ENCODE assay signal across 13 mouse cellular contexts in the genomic region with DNA sequence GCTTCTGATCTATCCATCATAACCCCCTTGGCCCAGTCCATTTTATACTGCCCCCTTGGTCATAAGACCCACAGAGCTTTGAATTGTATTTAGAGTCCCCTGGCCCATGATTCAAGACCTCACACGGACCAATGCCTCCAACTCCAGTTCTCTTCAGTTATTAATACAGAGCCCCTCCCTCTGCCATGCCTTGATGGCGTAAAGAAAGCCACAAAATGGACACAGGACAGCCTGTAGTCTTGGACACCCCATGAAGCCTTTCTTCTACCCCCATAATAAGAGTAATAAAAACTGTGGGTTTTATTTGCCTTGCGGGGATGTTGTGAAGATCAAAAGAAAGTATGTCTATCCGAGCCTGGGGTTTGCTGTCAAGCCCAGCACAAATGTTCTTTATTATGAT. TPM values are rescaled to one million over a fixed set of nuclear protein-coding genes. Genes with fewer than 3 reads are reported as not detected.
DNase-seq lines count a peak whose midpoint lies in the region; ATAC-seq and TF ChIP-seq lines count a peak whose summit lies in the region.
"Had no signal": no experiment of that assay in that cellular context is flagged by ENCODE, and none has a peak within 500 bp of the region (broad histone marks: within the 10 kb centered on the region; RNA-seq: fewer than 3 reads in every experiment).

No protein-coding gene starts in this region.

- H3K9me3 ChIP-seq in heart, embryonic 12.5 days (replicated peaks), result no peaks in the 10 kb centered on the region
- no peaks in the 10 kb centered on the region for H3K9me3 ChIP-seq in kidney, postnatal 0 days (replicated peaks; ENCODE audit: low read length)
- H3K9me3 ChIP-seq in kidney, embryonic 14.5 days (ENCODE audit: control insufficient read depth, low read length), result no peaks in the 10 kb centered on the region
- no peaks in the 10 kb centered on the region for H3K9me3 ChIP-seq in neural tube, embryonic 13.5 days

- 0 out of 2 replicates have a peak overlapping the region, but pooled peaks have one; percentile 17 for H3K27ac ChIP-seq in heart, embryonic 12.5 days (ENCODE audit: poor library complexity, severe bottlenecking)
- H3K27ac ChIP-seq in kidney, postnatal 0 days, result peak overlapping the region; percentile 81
- H3K27ac ChIP-seq in kidney, embryonic 14.5 days (ENCODE audit: low read depth, low read length), result no peak overlapping the region
- H3K27ac ChIP-seq in neural tube, embryonic 13.5 days (replicated peaks), result peak overlapping the region; percentile 23; the same call in 1 of the 2 replicates

- ATAC-seq in heart, embryonic 12.5 days (ENCODE audit: insufficient number of reproducible peaks, low FRiP score), result no peak
- ATAC-seq in kidney, postnatal 0 days (replicated peaks; ENCODE audit: low FRiP score, low read depth), result no peak
- no peak for ATAC-seq in kidney, embryonic 14.5 days (ENCODE audit: low FRiP score, low TSS enrichment)
- no peak for ATAC-seq in neural tube, embryonic 13.5 days (ENCODE audit: low read depth)
- ATAC-seq in erythroid progenitor cell, adult 5-6 weeks (replicated peaks; ENCODE audit: low FRiP score, poor library complexity, severe bottlenecking), result no peak
- ATAC-seq: forebrain, embryonic 16.5 days had no signal

- 77% methylated on average over 4 of the region's 4 CpGs for WGBS in heart, embryonic 12.5 days
- WGBS in kidney, postnatal 0 days, result 67% methylated on average over 4 of the region's 4 CpGs
- WGBS in kidney, embryonic 14.5 days, result 68% methylated on average over 4 of the region's 4 CpGs
- 29% methylated on average over 4 of the region's 4 CpGs for WGBS in neural tube, embryonic 13.5 days

- no peak overlapping the region for H3K9ac ChIP-seq in heart, embryonic 12.5 days
- no peak overlapping the region for H3K9ac ChIP-seq in kidney, postnatal 0 days (ENCODE audit: low read depth, low read length)
- no peak overlapping the region for H3K9ac ChIP-seq in kidney, embryonic 14.5 days (ENCODE audit: low read depth, low read length)
- no peak overlapping the region for H3K9ac ChIP-seq in neural tube, embryonic 13.5 days

- H3K4me2 ChIP-seq in heart, embryonic 12.5 days, result no peak overlapping the region
- H3K4me2 ChIP-seq in kidney, postnatal 0 days (ENCODE audit: low read length), result no peak overlapping the region
- no peak overlapping the region for H3K4me2 ChIP-seq in kidney, embryonic 14.5 days (replicated peaks; ENCODE audit: low read depth, low read length)
- no peak overlapping the region for H3K4me2 ChIP-seq in neural tube, embryonic 13.5 days

- intact Hi-C loops in heart, postnatal 14 days (cut with DNase I), result loop anchor here (2.0 kb wide), 2 partner anchors 17 to 61 kb away; no protein-coding TSS in a partner anchor

- H3K36me3 ChIP-seq in heart, embryonic 12.5 days, result no peaks in the 10 kb centered on the region
- no peaks in the 10 kb centered on the region for H3K36me3 ChIP-seq in kidney, postnatal 0 days (ENCODE audit: insufficient read depth, low read length)
- H3K36me3 ChIP-seq in kidney, embryonic 14.5 days (ENCODE audit: control insufficient read depth, insufficient read depth, low read length), result no peaks in the 10 kb centered on the region
- no peaks in the 10 kb centered on the region for H3K36me3 ChIP-seq in neural tube, embryonic 13.5 days

- TF ChIP-seq CTCF in kidney, postnatal 0 days (IDR thresholded peaks at IDR 0.05; ENCODE audit: low read depth), result no peak

- peaks cover 19% of the 10 kb centered on the region for H3K4me1 ChIP-seq in heart, embryonic 12.5 days (replicated peaks)
- peaks cover 13% of the 10 kb centered on the region for H3K4me1 ChIP-seq in kidney, postnatal 0 days (replicated peaks; ENCODE audit: insufficient read depth, low read length)
- H3K4me1 ChIP-seq in kidney, embryonic 14.5 days (ENCODE audit: control insufficient read depth, insufficient read depth, low read length), result no peaks in the 10 kb centered on the region; the same call in 1 of the 2 replicates
- 0 out of 2 replicates have a peak, but pooled peaks cover 3% of the 10 kb centered on the region for H3K4me1 ChIP-seq in neural tube, embryonic 13.5 days (replicated peaks)

- DNase-seq in heart, postnatal 14 days, result no peak
- DNase-seq in kidney, postnatal 0 days (ENCODE audit: low spot score), result no peak
- no peak for DNase-seq in neural tube, embryonic 10.5 days (ENCODE audit: extremely low spot score, low spot score)
- DNase-seq: B cell, adult 2 months; cerebellum, adult 18-20 months; layer of hippocampus, adult 9-11 months; right cerebral cortex, postnatal 25 days; thymus, postnatal 36 days had no signal

- no peaks in the 10 kb centered on the region for H3K27me3 ChIP-seq in heart, embryonic 12.5 days (replicated peaks)
- no peaks in the 10 kb centered on the region for H3K27me3 ChIP-seq in kidney, postnatal 0 days (ENCODE audit: insufficient read depth, low read length)
- no peaks in the 10 kb centered on the region for H3K27me3 ChIP-seq in kidney, embryonic 14.5 days (ENCODE audit: control insufficient read depth, insufficient read depth, low read length)
- H3K27me3 ChIP-seq in neural tube, embryonic 13.5 days, result no peaks in the 10 kb centered on the region

- no peak overlapping the region for H3K4me3 ChIP-seq in heart, embryonic 12.5 days
- H3K4me3 ChIP-seq in kidney, postnatal 0 days (replicated peaks; ENCODE audit: low read depth, low read length), result no peak overlapping the region
- no peak overlapping the region for H3K4me3 ChIP-seq in kidney, embryonic 14.5 days (ENCODE audit: low read length)
- H3K4me3 ChIP-seq in neural tube, embryonic 13.5 days, result no peak overlapping the region

RNA-seq across cellular contexts. Expression of a gene that starts 33.4 kb away (rescaled TPM):
- 53.4 and 62.3 TPM in 2 replicates for polyA plus RNA-seq in heart, embryonic 12.5 days (2016; fragmentation: Nextera tagmentation; extraction: Ambion mirVana)
- 100 to 1,000 TPM; 173 to 206 TPM for total RNA-seq in heart, postnatal 14 days (2021)
- 51.3 and 51.6 TPM in 2 replicates for polyA plus RNA-seq in kidney, postnatal 0 days (2015; fragmentation: Nextera tagmentation; extraction: Ambion mirVana)
- 22.5 and 41.1 TPM in 2 replicates for polyA plus RNA-seq in kidney, embryonic 14.5 days (2014; fragmentation: Nextera tagmentation; extraction: Ambion mirVana)
- 60.2 and 62.8 TPM in 2 replicates for polyA plus RNA-seq in neural tube, embryonic 13.5 days (2015; fragmentation: Nextera tagmentation; extraction: Ambion mirVana)
- 6.1 and 9.2 TPM in 2 replicates for total RNA-seq in erythroid progenitor cell, adult 5-6 weeks (2015; ENCODE audit: low replicate concordance)
- 5.9 and 11.7 TPM in 2 replicates for total RNA-seq in erythroid progenitor cell, adult 5-6 weeks (2017; ENCODE audit: low replicate concordance)
